ENCODE assay signal across 23 mouse cellular contexts in genomic region chr5:113647141-113647540, GRCm38 (mm10). TPM values are rescaled to one million over a fixed set of nuclear protein-coding genes. Genes with fewer than 3 reads are reported as not detected.
DNase-seq lines count a peak whose midpoint lies in the region; ATAC-seq and TF ChIP-seq lines count a peak whose summit lies in the region.
"Had no signal": no experiment of that assay in that cellular context is flagged by ENCODE, and none has a peak within 500 bp of the region (broad histone marks: within the 10 kb centered on the region; RNA-seq: fewer than 3 reads in every experiment).

No protein-coding gene starts in this region.

- H3K27ac ChIP-seq in heart, adult 2 months, result no peak overlapping the region
- no peak overlapping the region for H3K27ac ChIP-seq in lung, embryonic 16.5 days (ENCODE audit: low read length)
- peak overlapping the region; percentile 82 for H3K27ac ChIP-seq in macrophage
- 0 out of 2 replicates have a peak overlapping the region, but pooled peaks have one; percentile 9 for H3K27ac ChIP-seq in small intestine, adult 2 months (ENCODE audit: insufficient read depth, low read depth, low read length)
- H3K27ac ChIP-seq in intestine, embryonic 15.5 days, result no peak overlapping the region
- H3K27ac ChIP-seq: embryonic facial prominence, embryonic 10.5 days; embryonic facial prominence, embryonic 15.5 days; liver, embryonic 15.5 days; midbrain, embryonic 13.5 days; stomach, embryonic 15.5 days had no signal

- H3K4me2 ChIP-seq in lung, embryonic 16.5 days (ENCODE audit: low read depth, low read length), result peak overlapping the region; percentile 59
- no peak overlapping the region for H3K4me2 ChIP-seq in intestine, embryonic 15.5 days (replicated peaks)
- H3K4me2 ChIP-seq: embryonic facial prominence, embryonic 15.5 days; liver, embryonic 15.5 days; midbrain, embryonic 13.5 days; stomach, embryonic 15.5 days had no signal

- ATAC-seq in lung, embryonic 16.5 days (ENCODE audit: low read depth), result no peak
- no peak for ATAC-seq in erythroblast, adult 5-6 weeks (replicated peaks; ENCODE audit: low FRiP score, poor library complexity, severe bottlenecking)
- no peak for ATAC-seq in intestine, embryonic 15.5 days
- ATAC-seq: forebrain, embryonic 14.5 days; hindbrain, embryonic 16.5 days; intestine, embryonic 16.5 days; midbrain, embryonic 13.5 days had no signal

- no peak for TF ChIP-seq CTCF in heart, adult 2 months (IDR thresholded peaks at IDR 0.05)
- TF ChIP-seq CTCF in small intestine, adult 2 months (IDR thresholded peaks at IDR 0.05; ENCODE audit: extremely low read depth, insufficient read length, insufficient replicate concordance, low read depth, low read length), result no peak

- H3K79me2 ChIP-seq in heart, adult 2 months (replicated peaks; ENCODE audit: control insufficient read depth, insufficient read depth, low read length), result no peaks in the 10 kb centered on the region
- peaks cover 64% of the 10 kb centered on the region; the same call in 1 of the 2 replicates for H3K79me2 ChIP-seq in macrophage (ENCODE audit: inconsistent target)

- no peaks in the 10 kb centered on the region for H3K36me3 ChIP-seq in heart, adult 2 months (ENCODE audit: control insufficient read depth, insufficient read depth, low read length)
- H3K36me3 ChIP-seq in lung, embryonic 16.5 days (ENCODE audit: control insufficient read depth, insufficient read depth, low read length), result no peaks in the 10 kb centered on the region
- no peaks in the 10 kb centered on the region for H3K36me3 ChIP-seq in macrophage (ENCODE audit: inconsistent target)
- no peaks in the 10 kb centered on the region for H3K36me3 ChIP-seq in small intestine, adult 2 months (ENCODE audit: control insufficient read depth, insufficient read depth, low read length)
- no peaks in the 10 kb centered on the region for H3K36me3 ChIP-seq in intestine, embryonic 15.5 days
- H3K36me3 ChIP-seq: embryonic facial prominence, embryonic 10.5 days; embryonic facial prominence, embryonic 15.5 days; liver, embryonic 15.5 days; midbrain, embryonic 13.5 days; stomach, embryonic 15.5 days had no signal

- no peak overlapping the region for H3K4me3 ChIP-seq in heart, adult 2 months
- H3K4me3 ChIP-seq in lung, embryonic 16.5 days (ENCODE audit: low read length), result no peak overlapping the region
- H3K4me3 ChIP-seq in macrophage (ENCODE audit: inconsistent target), result no peak overlapping the region
- H3K4me3 ChIP-seq in small intestine, adult 2 months (ENCODE audit: low read depth, low read length), result no peak overlapping the region
- no peak overlapping the region for H3K4me3 ChIP-seq in intestine, embryonic 15.5 days (replicated peaks)
- H3K4me3 ChIP-seq: embryonic facial prominence, embryonic 10.5 days; embryonic facial prominence, embryonic 15.5 days; liver, embryonic 15.5 days; midbrain, embryonic 13.5 days; stomach, embryonic 15.5 days had no signal

- peak in 1 of 2 experiments; percentile 25 for DNase-seq in heart, adult 2 months
- DNase-seq in heart, postnatal 14 days, result no peak
- DNase-seq in lung, adult 18-20 months, result no peak
- DNase-seq: adrenal gland, postnatal 25 days; B cell, adult 2 months; cerebellum, adult 8-10 months; kidney, postnatal 36 days; liver; lung, postnatal 36 days; thymus, postnatal 14 days had no signal

- no peaks in the 10 kb centered on the region for H3K27me3 ChIP-seq in heart, adult 2 months (ENCODE audit: control insufficient read depth, insufficient read depth, low read length)
- H3K27me3 ChIP-seq in lung, embryonic 16.5 days (ENCODE audit: control insufficient read depth, insufficient read depth, low read depth, low read length), result no peaks in the 10 kb centered on the region
- H3K27me3 ChIP-seq in small intestine, adult 2 months (ENCODE audit: control insufficient read depth, insufficient read depth, low read length), result no peaks in the 10 kb centered on the region
- 0 out of 2 replicates have a peak, but pooled peaks cover 8% of the 10 kb centered on the region for H3K27me3 ChIP-seq in intestine, embryonic 15.5 days (replicated peaks)
- H3K27me3 ChIP-seq: stomach, embryonic 15.5 days had no signal

- H3K4me1 ChIP-seq in heart, adult 2 months (ENCODE audit: control insufficient read depth, insufficient read depth, low read length), result peaks cover 11% of the 10 kb centered on the region
- peaks cover 20% of the 10 kb centered on the region for H3K4me1 ChIP-seq in lung, embryonic 16.5 days (replicated peaks; ENCODE audit: control insufficient read depth, insufficient read depth, low read length)
- H3K4me1 ChIP-seq in small intestine, adult 2 months (ENCODE audit: control insufficient read depth, insufficient read depth, insufficient read length, low read length), result no peaks in the 10 kb centered on the region
- peaks cover 7% of the 10 kb centered on the region; the same call in 1 of the 2 replicates for H3K4me1 ChIP-seq in intestine, embryonic 15.5 days (replicated peaks)
- H3K4me1 ChIP-seq: liver, embryonic 15.5 days had no signal

- 0 out of 2 replicates have a peak, but pooled peaks have one; percentile 26 for TF ChIP-seq POLR2A in heart, adult 2 months (IDR thresholded peaks at IDR 0.05; ENCODE audit: insufficient read depth, low read depth, low read length)
- no peak for TF ChIP-seq POLR2A in small intestine, adult 2 months (IDR thresholded peaks at IDR 0.05; ENCODE audit: low read depth, low read length)

- intact Hi-C loops in heart, adult 2 months (cut with DNase I), result no loop called here
- intact Hi-C loops in heart, postnatal 14 days (cut with DNase I), result no loop called here

- 78% methylated on average over 8 of the region's 8 CpGs for WGBS in heart, adult 2 months
- 82% methylated on average over 8 of the region's 8 CpGs for WGBS in lung, embryonic 16.5 days
- WGBS in macrophage (ENCODE audit: missing documents), result 28% methylated on average over 8 of the region's 8 CpGs
- WGBS in small intestine, adult 2 months, result 83% methylated on average over 8 of the region's 8 CpGs
- WGBS in intestine, embryonic 15.5 days, result 81% methylated on average over 8 of the region's 8 CpGs

- no peak for TF ChIP-seq EP300 in heart, adult 2 months (IDR thresholded peaks at IDR 0.05; ENCODE audit: insufficient read depth, low read depth, low read length)

- H3K9ac ChIP-seq in heart, adult 2 months (ENCODE audit: low read depth, low read length), result no peak overlapping the region
- no peak overlapping the region for H3K9ac ChIP-seq in lung, embryonic 16.5 days (ENCODE audit: low read length)
- H3K9ac ChIP-seq in intestine, embryonic 15.5 days, result no peak overlapping the region
- H3K9ac ChIP-seq: embryonic facial prominence, embryonic 15.5 days; liver, embryonic 15.5 days; midbrain, embryonic 13.5 days; stomach, embryonic 15.5 days had no signal

- H3K9me3 ChIP-seq in lung, embryonic 16.5 days (ENCODE audit: control insufficient read depth, low read length), result no peaks in the 10 kb centered on the region
- no peaks in the 10 kb centered on the region for H3K9me3 ChIP-seq in intestine, embryonic 15.5 days
- H3K9me3 ChIP-seq: embryonic facial prominence, embryonic 10.5 days; embryonic facial prominence, embryonic 15.5 days; liver, embryonic 15.5 days; midbrain, embryonic 13.5 days; stomach, embryonic 15.5 days had no signal

RNA-seq across cellular contexts. Expression of gene Cmklr1, which starts 3.1 kb away (rescaled TPM):
- 10 to 100 TPM; 22.0 to 28.5 TPM for total RNA-seq in heart, adult 2 months (2021)
- 42.0 and 43.6 TPM in 2 replicates for polyA plus RNA-seq in heart, adult 2 months (2012; rRNA removed)
- 10 to 100 TPM; 23.8 to 25.0 TPM for total RNA-seq in heart, postnatal 14 days (2021)
- 14.0 and 17.9 TPM in 2 replicates for polyA plus RNA-seq in lung, embryonic 16.5 days (2015; fragmentation: Nextera tagmentation; extraction: Ambion mirVana)
- total RNA-seq in macrophage (2018; cell fraction: chromatin; rRNA removed), result 10 to 100 TPM in 21 of 26 experiments, 1 to 10 TPM in 5; 4.5 to 37.0 (median 21.6) TPM
- total RNA-seq in macrophage (2018; cell fraction: cytosol; rRNA removed), result 100 to 1,000 TPM in 1 of 26 experiments, 10 to 100 TPM in 25; 26.0 to 111 (median 60.2) TPM
- 100 to 1,000 TPM in 1 of 26 experiments, 10 to 100 TPM in 25; 14.9 to 102 (median 53.2) TPM for total RNA-seq in macrophage (2018; cell fraction: nucleus; rRNA removed)
- 26.6 to 82.0 TPM (median 61.8 TPM) in 3 replicates for polyA plus RNA-seq in macrophage (2018)
- polyA plus RNA-seq in small intestine, adult 2 months (2012; rRNA removed), result 9.6 and 12.0 TPM in 2 replicates
- 1.5 TPM in 2 replicates for total RNA-seq in erythroblast, adult 5-6 weeks (2015; ENCODE audit: low replicate concordance)
- total RNA-seq in erythroblast, adult 5-6 weeks (2017; ENCODE audit: low replicate concordance), result 0.51 and 0.70 TPM in 2 replicates
- 2.4 and 3.7 TPM in 2 replicates for polyA plus RNA-seq in intestine, embryonic 15.5 days (2015; fragmentation: Nextera tagmentation; extraction: Ambion mirVana)

Comparison
In these comparisons a context has a peak if more than half of its experiments do, and no peak if none do; other contexts are left out.
1. H3K27ac ChIP-seq: peak in macrophage (single experiment) and small intestine, adult 2 months (single experiment); none in heart, adult 2 months (single experiment), lung, embryonic 16.5 days (single experiment) and intestine, embryonic 15.5 days (single experiment).